Mouse (Mus musculus) midbrain, embryonic 11.5 days (tissue): Measurements from ENCODE around the gene Ccnjl. TPM values are rescaled to one million over a fixed set of nuclear protein-coding genes. Genes with fewer than 3 reads are reported as not detected.

Experiments
- ATAC-seq: fragments of 200-750 bp; cut with Nextera tagmentation; 2 replicates; pipeline ENCODE4 v1.8.0; 2017; ENCODE audit warnings: moderate TSS enrichment, moderate library complexity; ENCODE audit not compliant: low FRiP score
- DNase-seq: peaks from one replicate; pipeline ENCODE4 v3.0.0; 2015; ENCODE audit warnings: low spot score; ENCODE audit errors: missing footprints
- H3K27ac ChIP-seq: fragments of 300-500 bp; sonication (generic); 2 replicates; pipeline ENCODE4 v1.5.1; 2014; ENCODE audit warnings: low read depth, low read length
- H3K27me3 ChIP-seq: fragments of 300-500 bp; sonication (generic); 2 replicates; pipeline ENCODE4 v1.6.1; 2014; ENCODE audit warnings: mild to moderate bottlenecking, low read length, moderate library complexity, mixed read lengths; ENCODE audit not compliant: control insufficient read depth, insufficient read depth
- H3K36me3 ChIP-seq: fragments of 300-500 bp; sonication (generic); 2 replicates; pipeline ENCODE4 v1.6.1; 2014; ENCODE audit warnings: mild to moderate bottlenecking, low read length, moderate library complexity, mixed read lengths; ENCODE audit not compliant: control insufficient read depth, insufficient read depth
- H3K4me1 ChIP-seq: fragments of 300-500 bp; sonication (generic); 2 replicates; pipeline ENCODE4 v1.6.1; 2014; ENCODE audit warnings: low read length; ENCODE audit not compliant: control insufficient read depth, insufficient read depth
- H3K4me2 ChIP-seq: fragments of 300-500 bp; sonication (generic); 2 replicates; pipeline ENCODE4 v1.6.1; 2014; ENCODE audit warnings: mild to moderate bottlenecking, moderate library complexity
- H3K4me3 ChIP-seq: fragments of 300-500 bp; sonication (generic); 2 replicates; pipeline ENCODE4 v1.5.1; 2014; ENCODE audit warnings: low read depth, low read length
- H3K9ac ChIP-seq: fragments of 300-500 bp; sonication (generic); 2 replicates; pipeline ENCODE4 v1.6.1; 2014; ENCODE audit warnings: low read length
- H3K9me3 ChIP-seq: fragments of 300-500 bp; sonication (generic); 2 replicates; pipeline ENCODE4 v1.6.1; 2016; ENCODE audit warnings: low read length; ENCODE audit not compliant: control insufficient read depth
- WGBS: fragments of 180-500 bp; shearing (Covaris S2); extraction: QIAGEN DNeasy Blood & Tissue Kit; methylation state at CpG from one replicate; pipeline ENCODE4 v1.1.7; 2014; 5-methylcytosine and 5-hydroxymethylcytosine counted together
- polyA plus RNA-seq: library from polyadenylated mRNA; unstranded; fragments of >200 nt; fragmentation: Nextera tagmentation; extraction: Ambion mirVana; gene quantifications from 2 replicates; pipeline ENCODE4 v1.2.1, GENCODE M21; 2014

Ccnjl gene
- polyA plus RNA-seq, 1 experiment from 2014 or later: 40.2 TPM

DNA sequence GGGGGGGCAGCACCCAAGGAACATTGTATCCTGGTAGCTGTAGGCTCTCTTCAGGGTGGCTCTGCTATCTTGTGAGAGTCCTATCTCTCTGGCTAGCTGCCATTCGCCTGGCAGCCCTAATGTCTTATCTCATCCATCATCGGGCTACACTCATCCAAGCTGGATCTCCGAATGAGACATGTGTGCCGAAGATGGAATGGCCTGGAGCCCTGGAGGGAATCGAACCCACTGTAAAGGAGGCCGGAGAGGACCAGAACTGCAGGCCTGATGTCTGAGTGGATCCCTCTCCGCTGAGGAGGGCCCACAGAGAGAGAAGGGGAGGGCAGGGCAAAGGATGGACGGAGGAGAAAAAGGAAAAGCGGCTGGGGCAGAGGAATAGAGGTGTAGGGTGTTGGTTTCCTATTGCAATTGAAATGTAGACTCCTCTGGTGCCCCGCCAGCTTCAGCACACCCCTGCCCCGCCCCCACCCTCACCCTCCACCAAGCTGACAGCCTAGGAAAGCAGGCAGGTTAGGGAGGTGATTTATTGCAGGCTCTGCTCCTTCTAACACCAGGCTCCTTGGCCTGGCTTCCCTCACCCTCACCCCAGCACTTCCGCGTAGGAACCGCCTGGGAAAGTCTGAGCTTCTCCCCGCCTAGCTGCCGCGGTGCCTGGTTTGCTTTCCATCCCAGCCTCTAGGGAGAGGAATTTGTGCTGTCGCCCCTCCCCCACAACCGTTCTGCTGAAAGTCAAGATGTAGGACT, 105.2 kb downstream of the Ccnjl start:
- peaks cover 5% of the 10 kb centered on the region; the same call in 1 of the 2 replicates for H3K4me1 ChIP-seq
- H3K27me3 ChIP-seq: no peaks in the 10 kb centered on the region
- ATAC-seq (peak; percentile 73), DNase-seq (peak; percentile 90)
- WGBS: 30% methylated on average over 18 of the region's 19 CpGs
- peak overlapping the region; percentile 4 for H3K9ac ChIP-seq
- H3K36me3 ChIP-seq: no peaks in the 10 kb centered on the region
- H3K4me3 ChIP-seq: no peak overlapping the region
- no peak overlapping the region for H3K27ac ChIP-seq
- H3K9me3 ChIP-seq: no peaks in the 10 kb centered on the region
- peak overlapping the region; percentile 22; the same call in 1 of the 2 replicates for H3K4me2 ChIP-seq

Other genes starting within 250 kb of the Ccnjl start
- 89.0 and 97.1 TPM in 2 replicates for gene Pttg1, start 102.5 kb upstream of the Ccnjl start, polyA plus RNA-seq
- 71.6 and 76.7 TPM in 2 replicates for gene Slu7, start 95.0 kb upstream of the Ccnjl start, polyA plus RNA-seq
- gene C1qtnf2, start 54.5 kb upstream of the Ccnjl start, polyA plus RNA-seq: 2.7 and 3.1 TPM in 2 replicates
- 10.1 and 11.3 TPM in 2 replicates for gene 4933415A04Rik, start 58.3 kb downstream of the Ccnjl start, polyA plus RNA-seq
- not detected in 2 replicates for gene Fabp6, start 72.8 kb downstream of the Ccnjl start, polyA plus RNA-seq
- gene Pwwp2a, start 153.2 kb downstream of the Ccnjl start, polyA plus RNA-seq: 42.8 and 44.8 TPM in 2 replicates
- gene Ttc1, start 219.2 kb downstream of the Ccnjl start, polyA plus RNA-seq: 86.0 and 87.0 TPM in 2 replicates